Mouse (Mus musculus) cerebellum, adult 2 months (tissue): ENCODE results near the gene Ccdc87. TPM values are rescaled to one million over a fixed set of nuclear protein-coding genes. Genes with fewer than 3 reads are reported as not detected.
"Not testable (repeated sequence)": the region's sequence is repeated elsewhere in the genome, so short reads cannot be mapped to it uniquely, and the experiment has no call there.

Experiments used
- DNase-seq, 2 experiments: peaks; one replicate each; pipeline ENCODE4 v3.0.0; 2021
- H3K27ac ChIP-seq: fragments of 200-500 bp; 2 replicates; pipeline ENCODE4 v1.5.1; 2012; ENCODE audit warnings: low read length, control low read depth, inconsistent platforms; ENCODE audit not compliant: insufficient read depth
- H3K27me3 ChIP-seq: fragments of 200-500 bp; 2 replicates; pipeline ENCODE4 v1.6.1; 2012; ENCODE audit warnings: inconsistent platforms, mild to moderate bottlenecking, low read length, moderate library complexity; ENCODE audit not compliant: control insufficient read depth, insufficient read depth
- H3K4me1 ChIP-seq: fragments of 200-500 bp; 2 replicates; pipeline ENCODE4 v1.6.1; 2011; ENCODE audit warnings: low read length; ENCODE audit not compliant: control insufficient read depth, insufficient read depth
- H3K4me3 ChIP-seq: fragments of 200-500 bp; replicated peaks from 2 replicates; pipeline ENCODE3; 2011; ENCODE audit warnings: mild to moderate bottlenecking, low read depth, low read length, control low read depth; ENCODE audit not compliant: insufficient read depth
- CTCF ChIP-seq: fragments of 200-500 bp; IDR thresholded peaks from 2 replicates; pipeline ENCODE4 v1.5.1; 2011; ENCODE audit warnings: low read depth, mild to moderate bottlenecking, control low read depth, low read length, moderate library complexity, borderline replicate concordance; ENCODE audit not compliant: insufficient read depth
- POLR2A ChIP-seq: fragments of 200-500 bp; IDR thresholded peaks from 2 replicates; pipeline ENCODE4 v1.6.1; 2011; ENCODE audit warnings: low read length, control low read depth, borderline replicate concordance; ENCODE audit not compliant: insufficient read depth
- WGBS: fragments of 180-500 bp; shearing (Covaris S2); methylation state at CpG from one replicate; pipeline ENCODE4 v1.1.7; 2018; 5-methylcytosine and 5-hydroxymethylcytosine counted together
- polyA plus RNA-seq: library from polyadenylated mRNA; depleted of rRNA; stranded (reverse); fragments of >200 nt; gene quantifications from 2 replicates; pipeline ENCODE4 v1.2.3, GENCODE M21; 2012

Ccdc87 gene
- polyA plus RNA-seq, 1 experiment: 0.64 TPM

DNA sequence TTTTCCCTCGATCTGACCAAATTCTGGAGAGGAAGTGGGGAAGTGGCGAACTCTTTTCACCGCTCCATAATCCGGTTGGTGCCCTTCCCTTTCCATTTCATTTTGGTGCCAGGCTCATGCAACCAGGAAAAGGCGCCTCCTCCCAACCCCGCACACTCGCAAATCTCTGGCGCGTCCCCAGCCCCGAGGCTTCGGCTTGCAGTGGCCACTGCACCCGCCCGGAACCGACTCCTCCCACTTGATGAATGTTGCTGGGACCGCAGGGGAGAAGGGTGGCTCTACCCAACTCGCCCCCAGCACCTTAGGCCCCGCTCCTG is 28.5 kb upstream of the Ccdc87 start:
- DNase-seq: no peak
- Histone ChIP-seq H3K27me3 (no peaks in the 10 kb centered on the region), H3K4me1 (peaks cover 3% of the 10 kb centered on the region; the same call in 1 of the 2 replicates), H3K27ac (peak overlapping the region; percentile 91; the same call in 1 of the 2 replicates), H3K4me3 (peak overlapping the region; percentile 97)
- TF ChIP-seq CTCF: no peak
- no peak for TF ChIP-seq POLR2A
- WGBS: 1% methylated on average over 17 of the region's 17 CpGs

DNA sequence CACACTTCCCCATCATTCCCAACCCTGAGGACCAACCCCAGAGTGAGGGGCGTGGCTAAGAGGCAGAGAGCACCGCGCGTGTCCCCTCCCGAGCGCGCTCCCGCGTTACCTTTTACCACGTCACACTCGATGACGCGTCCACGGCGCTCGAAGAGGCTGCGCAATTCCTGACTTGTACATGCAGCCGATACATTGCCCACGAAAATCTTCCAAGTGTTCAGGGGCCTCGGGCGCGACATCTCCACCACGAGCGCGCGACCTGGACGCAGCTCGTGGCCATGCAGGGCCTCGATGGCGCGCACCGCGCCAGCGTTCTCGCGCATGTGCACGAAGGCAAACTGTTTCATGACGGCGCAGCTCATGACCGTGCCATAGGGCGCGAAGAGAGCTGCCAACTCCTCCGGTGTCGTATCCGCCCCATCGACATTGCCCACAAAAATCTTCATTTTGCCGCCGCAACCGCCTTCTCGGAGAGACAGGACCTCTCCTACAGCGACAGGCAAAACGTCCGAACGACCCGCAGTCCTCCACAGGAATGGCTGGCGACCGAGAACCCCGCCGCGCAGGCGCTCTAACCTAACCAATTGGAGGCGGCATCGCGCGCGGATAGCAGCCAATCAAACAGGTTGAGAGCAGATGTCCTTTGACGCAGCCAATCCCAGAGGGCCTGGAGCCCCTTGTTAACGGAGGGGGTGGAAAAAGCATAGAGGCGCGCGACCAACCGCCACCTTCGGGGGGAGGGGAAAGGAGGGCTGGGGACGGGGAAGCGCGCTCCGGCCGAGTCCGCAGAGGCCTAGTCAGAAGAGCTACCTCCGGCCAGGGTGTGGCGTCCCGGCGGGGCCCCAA is 27.9 kb upstream of the Ccdc87 start, which contains the start of the genes Gm21992 and Rbm14:
Gm21992 (minus strand) TSS at position 550 of the 846 bp plus-strand sequence.
Rbm14 (minus strand) TSS at position 572 of the 846 bp plus-strand sequence.
- Histone ChIP-seq H3K27me3 (no peaks in the 10 kb centered on the region), H3K4me3 (peak within 1 kb of the TSS; percentile 97), H3K27ac (peak within 1 kb of the TSS; percentile 91), H3K4me1 (peaks cover 3% of the 10 kb centered on the region; the same call in 1 of the 2 replicates)
- TF ChIP-seq CTCF: no peak
- peak; percentile 98 for TF ChIP-seq POLR2A
- peak; percentile 99 to 100 for DNase-seq
- WGBS: under 1% methylated on average over 83 of the region's 83 CpGs

DNA sequence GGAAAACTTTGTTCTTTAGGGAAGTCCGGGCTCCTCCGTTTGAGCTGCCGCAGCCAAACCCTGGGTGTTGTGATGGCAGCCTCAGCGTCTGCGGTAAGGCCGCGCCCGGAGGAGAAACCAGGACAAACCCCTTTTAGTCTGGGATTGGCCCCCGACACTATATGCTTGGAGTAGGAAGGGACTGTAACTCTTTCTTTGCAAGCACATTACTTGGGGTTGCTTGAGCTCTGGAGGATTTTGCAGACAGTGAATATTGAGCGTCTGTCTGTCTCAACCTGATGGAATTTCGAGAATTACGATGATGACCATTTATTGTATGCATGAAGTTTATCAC is 27.3 kb upstream of the Ccdc87 start:
- peak overlapping the region; percentile 77 for H3K4me3 ChIP-seq
- no peaks in the 10 kb centered on the region for H3K27me3 ChIP-seq
- 1% methylated on average over 12 of the region's 12 CpGs for WGBS
- no peak for DNase-seq
- H3K4me1 ChIP-seq: peaks cover 3% of the 10 kb centered on the region; the same call in 1 of the 2 replicates
- peak overlapping the region; percentile 66 for H3K27ac ChIP-seq
- no peak for TF ChIP-seq CTCF
- no peak for TF ChIP-seq POLR2A

DNA sequence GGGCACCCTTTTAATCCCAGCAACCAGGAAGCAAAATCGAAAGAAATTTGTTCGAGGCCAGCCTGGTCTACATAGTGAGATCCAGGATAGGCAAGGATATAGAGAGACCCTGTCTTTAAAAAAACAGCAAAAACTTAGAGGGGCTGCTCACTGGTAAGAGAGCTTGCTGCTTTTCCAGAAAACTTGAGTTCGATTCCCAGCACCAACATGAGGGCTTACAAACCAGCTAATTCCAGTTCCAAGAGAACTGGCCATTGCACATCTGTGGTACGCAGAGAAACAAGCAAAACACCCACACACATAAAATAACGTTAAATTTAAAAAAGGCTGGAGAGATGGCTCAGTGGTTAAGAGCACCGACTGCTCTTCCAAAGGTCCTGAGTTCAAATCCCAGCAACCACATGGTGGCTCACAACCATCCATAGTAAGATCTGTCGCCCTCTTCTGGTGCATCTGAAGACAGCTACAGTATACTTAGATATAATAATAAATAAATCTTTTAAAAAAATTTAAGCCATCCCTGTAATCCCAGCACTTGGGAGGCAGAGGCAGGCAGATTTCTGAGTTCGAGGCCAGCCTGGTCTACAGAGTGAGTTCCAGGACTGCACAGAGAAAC is 26.7 kb upstream of the Ccdc87 start:
- peak overlapping the region; percentile 66; the same call in 1 of the 2 replicates for H3K27ac ChIP-seq

GRCm38 (mm10) chr19:4813015-4813414 is 26.2 kb upstream of the Ccdc87 start:
- Histone ChIP-seq H3K4me1 (peaks cover 3% of the 10 kb centered on the region; the same call in 1 of the 2 replicates), H3K27me3 (no peaks in the 10 kb centered on the region), H3K27ac (no peak overlapping the region), H3K4me3 (no peak overlapping the region)
- DNase-seq: peak; percentile 26 to 39
- WGBS: 83% methylated on average over 6 of the region's 6 CpGs
- TF ChIP-seq CTCF (peak; percentile 28; the same call in 1 of the 2 replicates), POLR2A (no peak)

More for the DNA sequence above, 26.7 kb upstream of the Ccdc87 start:
- not testable (repeated sequence) for H3K27me3 ChIP-seq, H3K4me1 ChIP-seq, DNase-seq, H3K4me3 ChIP-seq
- WGBS: 77% methylated on average over 8 of the region's 8 CpGs

DNA sequence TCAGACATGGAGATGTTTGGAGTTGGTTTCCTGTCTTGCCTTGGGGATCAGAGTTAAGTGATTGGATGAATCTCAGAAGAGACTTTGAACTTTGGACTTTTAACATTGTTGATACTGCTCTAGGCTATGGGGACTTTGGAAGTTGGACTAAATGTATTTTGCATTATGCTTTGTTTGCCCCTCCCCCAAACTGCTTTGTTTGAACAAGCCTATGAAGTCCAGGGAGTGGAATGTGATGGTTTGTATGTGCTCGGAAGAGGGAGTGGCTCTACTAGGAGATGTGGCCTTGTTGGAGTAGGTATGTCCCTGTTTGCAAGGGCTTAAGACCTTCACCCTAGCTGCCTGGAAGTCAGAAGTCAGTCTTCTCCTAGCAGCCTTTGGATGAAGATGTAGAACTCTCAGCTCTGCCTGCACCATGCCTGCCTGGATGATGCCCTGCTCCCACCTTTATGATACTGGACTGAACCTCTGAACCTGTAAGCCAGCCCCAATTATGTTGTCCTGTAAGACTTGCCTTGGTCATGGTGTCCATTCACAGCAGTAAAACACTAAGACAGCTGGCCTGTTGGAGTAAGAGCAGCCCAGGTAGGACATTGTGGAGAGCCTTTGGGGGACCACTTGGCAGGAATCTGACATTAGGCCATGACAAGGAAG is 21.9 kb upstream of the Ccdc87 start:
- 78% methylated on average over 1 of the region's 1 CpGs for WGBS
- no peaks in the 10 kb centered on the region for H3K4me1 ChIP-seq
- no peak for DNase-seq
- no peak overlapping the region for H3K4me3 ChIP-seq
- H3K27me3 ChIP-seq: no peaks in the 10 kb centered on the region
- no peak for TF ChIP-seq POLR2A
- no peak for TF ChIP-seq CTCF
- H3K27ac ChIP-seq: no peak overlapping the region

GRCm38 (mm10) chr19:4820678-4821303 is 18.4 kb upstream of the Ccdc87 start:
- H3K4me1 ChIP-seq: no peaks in the 10 kb centered on the region
- H3K27me3 ChIP-seq: no peaks in the 10 kb centered on the region
- peak; percentile 51 to 67 for DNase-seq
- H3K4me3 ChIP-seq: no peak overlapping the region
- no peak overlapping the region for H3K27ac ChIP-seq
- no peak for TF ChIP-seq POLR2A
- 13% methylated on average over 5 of the region's 5 CpGs for WGBS
